Mouse (Mus musculus): ENCODE results near the gene Cd164. TPM values are rescaled to one million over a fixed set of nuclear protein-coding genes. Genes with fewer than 3 reads are reported as not detected.
"Not testable (repeated sequence)": the region's sequence is repeated elsewhere in the genome, so short reads cannot be mapped to it uniquely, and the experiment has no call there.

Gene Cd164
- polyA plus RNA-seq, 1 experiment from 2014 or later, result 154 TPM

GRCm38 (mm10) chr10:41505446-41505845, 13.8 kb upstream of the Cd164 start:
- not testable (repeated sequence) for H3K4me1 ChIP-seq; H3K36me3 ChIP-seq; H3K4me2 ChIP-seq; H3K27me3 ChIP-seq; H3K4me3 ChIP-seq; H3K27ac ChIP-seq; ATAC-seq (ENCODE audit: insufficient number of reproducible peaks, insufficient read depth, low FRiP score, low TSS enrichment, low read depth); H3K9me3 ChIP-seq
- H3K9ac ChIP-seq, result 0 out of 2 replicates have a peak overlapping the region, but pooled peaks have one; percentile 16
- 5% methylated on average over 3 of the region's 3 CpGs for WGBS

GRCm38 (mm10) chr10:41509160-41509559, 10.1 kb upstream of the Cd164 start:
- no peaks in the 10 kb centered on the region for H3K4me1 ChIP-seq
- 38% methylated on average over 2 of the region's 2 CpGs for WGBS
- no peak for ATAC-seq (ENCODE audit: insufficient number of reproducible peaks, insufficient read depth, low FRiP score, low TSS enrichment, low read depth)
- H3K4me3 ChIP-seq, result no peak overlapping the region
- no peak overlapping the region for H3K27ac ChIP-seq
- no peaks in the 10 kb centered on the region for H3K36me3 ChIP-seq
- no peak overlapping the region for H3K4me2 ChIP-seq
- H3K27me3 ChIP-seq, result no peaks in the 10 kb centered on the region
- H3K9ac ChIP-seq, result no peak overlapping the region
- H3K9me3 ChIP-seq, result no peaks in the 10 kb centered on the region

GRCm38 (mm10) chr10:41514301-41514700, 4.9 kb upstream of the Cd164 start:
- 73% methylated on average over 4 of the region's 4 CpGs for WGBS

GRCm38 (mm10) chr10:41514921-41515320, 4.3 kb upstream of the Cd164 start:
- Histone ChIP-seq H3K4me3 (no peak overlapping the region), H3K9me3 (no peaks in the 10 kb centered on the region), H3K9ac (no peak overlapping the region), H3K27me3 (no peaks in the 10 kb centered on the region), H3K4me2 (no peak overlapping the region), H3K4me1 (no peaks in the 10 kb centered on the region), H3K27ac (no peak overlapping the region), H3K36me3 (no peaks in the 10 kb centered on the region)
- ATAC-seq (ENCODE audit: insufficient number of reproducible peaks, insufficient read depth, low FRiP score, low TSS enrichment, low read depth), result no peak

More at GRCm38 (mm10) chr10:41514301-41514700, 4.9 kb upstream of the Cd164 start:
- no peaks in the 10 kb centered on the region for H3K9me3 ChIP-seq
- H3K27me3 ChIP-seq, result no peaks in the 10 kb centered on the region
- H3K4me3 ChIP-seq, result no peak overlapping the region
- H3K9ac ChIP-seq, result no peak overlapping the region
- H3K4me2 ChIP-seq, result no peak overlapping the region
- ATAC-seq (ENCODE audit: insufficient number of reproducible peaks, insufficient read depth, low FRiP score, low TSS enrichment, low read depth), result no peak
- H3K27ac ChIP-seq, result no peak overlapping the region
- no peaks in the 10 kb centered on the region for H3K4me1 ChIP-seq
- no peaks in the 10 kb centered on the region for H3K36me3 ChIP-seq

- Histone ChIP-seq H3K27ac (peak overlapping the region; percentile 97), H3K36me3 (0 out of 2 replicates have a peak, but pooled peaks cover 6% of the 10 kb centered on the region), H3K4me1 (peaks cover 18% of the 10 kb centered on the region), H3K4me2 (peak overlapping the region; percentile 84), H3K9me3 (no peaks in the 10 kb centered on the region), H3K27me3 (no peaks in the 10 kb centered on the region), H3K9ac (peak overlapping the region; percentile 86), H3K4me3 (peak overlapping the region; percentile 72)
- whole genome bisulfite sequencing, result under 1% methylated on average over 23 of the region's 23 CpGs
- peak; percentile 45 for ATAC-seq (ENCODE audit: insufficient number of reproducible peaks, insufficient read depth, low FRiP score, low TSS enrichment, low read depth)
These were observed 670 bp upstream of the Cd164 start for GRCm38 (mm10) chr10:41518508-41518980.

- H3K4me1 ChIP-seq, result peaks cover 18% of the 10 kb centered on the region
- peaks cover 12% of the 10 kb centered on the region; the same call in 1 of the 2 replicates for H3K36me3 ChIP-seq
- peak overlapping the region; percentile 72 for H3K4me3 ChIP-seq
- peak overlapping the region; percentile 97 for H3K27ac ChIP-seq
- no peaks in the 10 kb centered on the region for H3K27me3 ChIP-seq
- no peak; the same call in 1 of the 2 replicates for ATAC-seq (ENCODE audit: insufficient number of reproducible peaks, insufficient read depth, low FRiP score, low TSS enrichment, low read depth)
- H3K9me3 ChIP-seq, result no peaks in the 10 kb centered on the region
- peak overlapping the region; percentile 86 for H3K9ac ChIP-seq
- H3K4me2 ChIP-seq, result peak overlapping the region; percentile 84
- under 1% methylated on average over 65 of the region's 65 CpGs for WGBS
These were observed 611 bp downstream of the Cd164 start for GRCm38 (mm10) chr10:41519640-41520409.

GRCm38 (mm10) chr10:41520410-41520673, 1.1 kb downstream of the Cd164 start:
- Histone ChIP-seq H3K4me1 (peaks cover 18% of the 10 kb centered on the region), H3K27ac (no peak overlapping the region), H3K4me3 (peak overlapping the region; percentile 72), H3K9me3 (no peaks in the 10 kb centered on the region), H3K36me3 (peaks cover 14% of the 10 kb centered on the region), H3K9ac (peak overlapping the region; percentile 86), H3K4me2 (peak overlapping the region; percentile 84), H3K27me3 (no peaks in the 10 kb centered on the region)
- ATAC-seq (ENCODE audit: insufficient number of reproducible peaks, insufficient read depth, low FRiP score, low TSS enrichment, low read depth), result no peak
- 3% methylated on average over 5 of the region's 5 CpGs for WGBS

GRCm38 (mm10) chr10:41523386-41523785, 4.2 kb downstream of the Cd164 start:
- no peak overlapping the region for H3K4me3 ChIP-seq
- H3K27me3 ChIP-seq, result no peaks in the 10 kb centered on the region
- WGBS, result 75% methylated on average over 3 of the region's 3 CpGs
- no peak overlapping the region for H3K4me2 ChIP-seq
- no peak overlapping the region for H3K27ac ChIP-seq
- peaks cover 18% of the 10 kb centered on the region for H3K4me1 ChIP-seq
- H3K9ac ChIP-seq, result no peak overlapping the region
- ATAC-seq (ENCODE audit: insufficient number of reproducible peaks, insufficient read depth, low FRiP score, low TSS enrichment, low read depth), result no peak
- H3K36me3 ChIP-seq, result peaks cover 34% of the 10 kb centered on the region
- no peaks in the 10 kb centered on the region for H3K9me3 ChIP-seq

GRCm38 (mm10) chr10:41525696-41526095, 6.5 kb downstream of the Cd164 start:
- Histone ChIP-seq H3K27me3 (no peaks in the 10 kb centered on the region), H3K4me1 (peaks cover 16% of the 10 kb centered on the region), H3K9ac (no peak overlapping the region), H3K4me3 (no peak overlapping the region), H3K27ac (no peak overlapping the region), H3K36me3 (peaks cover 53% of the 10 kb centered on the region), H3K9me3 (no peaks in the 10 kb centered on the region), H3K4me2 (no peak overlapping the region)
- ATAC-seq (ENCODE audit: insufficient number of reproducible peaks, insufficient read depth, low FRiP score, low TSS enrichment, low read depth), result no peak
- 76% methylated on average over 1 of the region's 1 CpGs for WGBS

GRCm38 (mm10) chr10:41529972-41530371, 10.8 kb downstream of the Cd164 start:
- Histone ChIP-seq H3K36me3 (peaks cover 77% of the 10 kb centered on the region), H3K27me3 (no peaks in the 10 kb centered on the region), H3K27ac (no peak overlapping the region), H3K4me3 (no peak overlapping the region), H3K9ac (no peak overlapping the region), H3K4me1 (no peaks in the 10 kb centered on the region), H3K4me2 (no peak overlapping the region), H3K9me3 (no peaks in the 10 kb centered on the region)
- WGBS, result 85% methylated on average over 5 of the region's 5 CpGs
- ATAC-seq (ENCODE audit: insufficient number of reproducible peaks, insufficient read depth, low FRiP score, low TSS enrichment, low read depth), result no peak

- Histone ChIP-seq H3K27me3 (no peaks in the 10 kb centered on the region), H3K36me3 (peaks cover 66% of the 10 kb centered on the region)
These were observed 16.8 kb downstream of the Cd164 start for GRCm38 (mm10) chr10:41535991-41536390.

GRCm38 (mm10) chr10:41536714-41537113, 17.5 kb downstream of the Cd164 start:
- no peak for ATAC-seq (ENCODE audit: insufficient number of reproducible peaks, insufficient read depth, low FRiP score, low TSS enrichment, low read depth)
- no peak overlapping the region for H3K9ac ChIP-seq
- no peaks in the 10 kb centered on the region for H3K4me1 ChIP-seq
- no peak overlapping the region for H3K4me2 ChIP-seq
- H3K4me3 ChIP-seq, result no peak overlapping the region
- no peaks in the 10 kb centered on the region for H3K27me3 ChIP-seq
- H3K9me3 ChIP-seq, result no peaks in the 10 kb centered on the region
- WGBS, result 83% methylated on average over 1 of the region's 1 CpGs
- H3K36me3 ChIP-seq, result peaks cover 60% of the 10 kb centered on the region
- no peak overlapping the region for H3K27ac ChIP-seq

More at GRCm38 (mm10) chr10:41535991-41536390, 16.8 kb downstream of the Cd164 start:
- 93% methylated on average over 2 of the region's 2 CpGs for WGBS
- ATAC-seq (ENCODE audit: insufficient number of reproducible peaks, insufficient read depth, low FRiP score, low TSS enrichment, low read depth), result no peak
- no peaks in the 10 kb centered on the region for H3K9me3 ChIP-seq
- H3K4me1 ChIP-seq, result no peaks in the 10 kb centered on the region
- no peak overlapping the region for H3K9ac ChIP-seq
- H3K27ac ChIP-seq, result no peak overlapping the region
- no peak overlapping the region for H3K4me2 ChIP-seq
- H3K4me3 ChIP-seq, result no peak overlapping the region
